In the genomic region with DNA sequence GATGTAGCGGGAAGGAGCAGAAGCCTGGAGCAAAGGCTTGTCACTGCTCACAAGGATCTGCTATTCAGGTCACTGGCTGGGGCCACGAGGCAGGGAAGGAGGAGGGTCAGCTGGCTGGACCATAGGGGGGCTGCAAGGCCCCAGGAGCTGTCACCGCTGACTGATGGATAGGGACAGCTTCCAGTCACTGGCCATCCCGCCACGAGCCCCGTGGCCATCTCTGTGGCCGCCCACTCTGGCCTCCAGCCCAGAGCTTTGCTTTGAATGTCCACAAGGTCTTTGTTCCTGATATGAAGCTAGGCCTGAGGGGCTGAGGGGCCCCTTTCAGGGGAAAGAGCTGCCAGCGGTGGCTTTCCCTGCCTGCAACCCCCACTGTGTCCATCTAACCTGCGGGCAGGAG, we compare ENCODE assay signal across 9 mouse cellular contexts.
DNase-seq lines count a peak whose midpoint lies in the region; ATAC-seq lines count a peak whose summit lies in the region.
"Had no signal": no experiment of that assay in that cellular context is flagged by ENCODE, and none has a peak within 500 bp of the region (broad histone marks: within the 10 kb centered on the region; RNA-seq: fewer than 3 reads in every experiment).

No protein-coding gene starts in this region.

- H3K27me3 ChIP-seq in hindbrain, embryonic 15.5 days = no peaks in the 10 kb centered on the region
- no peaks in the 10 kb centered on the region; the same call in 1 of the 2 replicates for H3K27me3 ChIP-seq in stomach, embryonic 16.5 days (ENCODE audit: control insufficient read depth, insufficient read depth, low read length)

- no peaks in the 10 kb centered on the region for H3K36me3 ChIP-seq in hindbrain, embryonic 15.5 days
- no peaks in the 10 kb centered on the region for H3K36me3 ChIP-seq in stomach, embryonic 16.5 days (ENCODE audit: control insufficient read depth, insufficient read depth, low read length)

- no peak overlapping the region for H3K4me2 ChIP-seq in hindbrain, embryonic 15.5 days
- H3K4me2 ChIP-seq in stomach, embryonic 16.5 days (ENCODE audit: low read depth, low read length) = no peak overlapping the region

- peak; percentile 73 for ATAC-seq in hindbrain, embryonic 15.5 days (ENCODE audit: low FRiP score, low read depth)
- no peak for ATAC-seq in stomach, embryonic 16.5 days (ENCODE audit: insufficient read depth, low FRiP score)
- ATAC-seq: CD4-positive, CD25-positive, alpha-beta regulatory T cell, adult 4 months had no signal

- no peaks in the 10 kb centered on the region for H3K9me3 ChIP-seq in hindbrain, embryonic 15.5 days
- H3K9me3 ChIP-seq in stomach, embryonic 16.5 days (replicated peaks; ENCODE audit: control insufficient read depth, low read length) = no peaks in the 10 kb centered on the region

- no peak overlapping the region for H3K9ac ChIP-seq in hindbrain, embryonic 15.5 days
- peak overlapping the region; percentile 34; the same call in 1 of the 2 replicates for H3K9ac ChIP-seq in stomach, embryonic 16.5 days (ENCODE audit: low read length)

- 15% methylated on average over 9 of the region's 9 CpGs for WGBS in hindbrain, embryonic 15.5 days
- WGBS in stomach, embryonic 16.5 days = 21% methylated on average over 9 of the region's 9 CpGs

- DNase-seq in cerebellum, postnatal 14 days = peak; percentile 63 to 67
- no peak for DNase-seq in cerebellum, postnatal 36 days
- DNase-seq in ovary, postnatal 36 days (ENCODE audit: low spot score) = peak; percentile 42
- DNase-seq in ovary, adult 18-20 months (ENCODE audit: low spot score) = no peak
- DNase-seq in yolk sac, embryonic 10.5 days (ENCODE audit: low spot score) = no peak
- DNase-seq in urinary bladder, adult 2 months (ENCODE audit: low spot score) = no peak

- H3K4me3 ChIP-seq in hindbrain, embryonic 15.5 days = no peak overlapping the region
- H3K4me3 ChIP-seq in stomach, embryonic 16.5 days (replicated peaks; ENCODE audit: low read length) = no peak overlapping the region

- peak overlapping the region; percentile 9; the same call in 1 of the 2 replicates for H3K27ac ChIP-seq in hindbrain, embryonic 15.5 days (replicated peaks)
- no peak overlapping the region for H3K27ac ChIP-seq in stomach, embryonic 16.5 days (ENCODE audit: low read length)

- peaks cover 20% of the 10 kb centered on the region for H3K4me1 ChIP-seq in hindbrain, embryonic 15.5 days (replicated peaks)
- peaks cover 11% of the 10 kb centered on the region for H3K4me1 ChIP-seq in stomach, embryonic 16.5 days (ENCODE audit: control insufficient read depth, insufficient read depth, low read length)

Comparison
In these comparisons a context has a peak if more than half of its experiments do, and no peak if none do; other contexts are left out.
1. DNase-seq: peak in cerebellum, postnatal 14 days (2 of 2) and ovary, postnatal 36 days (single experiment); none in cerebellum, postnatal 36 days (0 of 2), ovary, adult 18-20 months (single experiment), yolk sac, embryonic 10.5 days (single experiment) and urinary bladder, adult 2 months (single experiment).